Mouse (Mus musculus): ENCODE measurements around the gene Sncb. TPM values are rescaled to one million over a fixed set of nuclear protein-coding genes. Genes with fewer than 3 reads are reported as not detected.

The Sncb gene
- polyA plus RNA-seq, 1 experiment from 2014 or later, result not detected

DNA sequence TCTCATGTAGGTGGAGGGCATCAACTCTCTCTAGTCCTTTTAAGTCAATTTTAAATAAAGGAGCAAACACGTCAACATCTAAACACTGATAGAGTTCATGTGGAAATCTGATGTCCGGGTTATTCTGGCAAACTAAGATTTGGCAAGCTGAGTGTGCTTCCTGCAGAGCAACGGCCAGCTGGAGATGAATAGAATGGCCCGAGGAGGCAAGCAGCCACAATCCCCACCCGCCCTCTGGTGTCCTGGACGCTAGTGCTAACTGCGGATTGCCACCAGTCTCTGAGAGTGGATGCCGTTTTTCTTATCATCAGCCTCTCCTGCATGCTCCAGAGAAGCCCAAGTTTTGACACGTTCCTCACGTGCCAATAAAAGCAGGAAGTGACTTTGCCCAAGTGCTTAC lies 19.5 kb downstream of the Sncb start:
- Histone ChIP-seq H3K79me2 (ENCODE audit: inconsistent target) (no peaks in the 10 kb centered on the region), H3K27ac (no peak overlapping the region), H3K36me3 (ENCODE audit: inconsistent target) (no peaks in the 10 kb centered on the region), H3K4me3 (ENCODE audit: inconsistent target) (no peak overlapping the region)
- WGBS (ENCODE audit: missing documents), result 44% methylated on average over 10 of the region's 10 CpGs

DNA sequence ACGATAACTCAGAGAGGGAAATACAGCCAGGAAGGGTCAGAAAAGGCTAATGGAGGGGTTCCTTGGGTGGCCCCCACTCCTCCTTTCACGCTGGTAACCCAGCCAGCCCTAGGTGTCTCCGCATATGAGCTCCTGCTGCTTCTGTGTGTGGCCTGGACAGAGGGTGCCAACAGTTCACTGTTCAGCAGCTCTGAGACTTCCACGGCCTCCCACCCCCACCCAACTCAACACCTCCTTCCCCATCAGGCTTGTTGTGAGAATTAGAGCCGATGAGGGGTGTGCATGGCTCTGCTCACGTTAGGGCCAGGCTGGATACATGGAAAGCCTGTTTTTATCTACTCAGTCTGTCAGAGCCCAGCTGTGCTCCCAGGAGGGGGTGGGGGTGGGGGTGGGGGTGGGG lies 20.3 kb downstream of the Sncb start:
- Histone ChIP-seq H3K79me2 (ENCODE audit: inconsistent target) (no peaks in the 10 kb centered on the region), H3K4me3 (ENCODE audit: inconsistent target) (no peak overlapping the region), H3K27ac (no peak overlapping the region), H3K36me3 (ENCODE audit: inconsistent target) (no peaks in the 10 kb centered on the region)
- WGBS (ENCODE audit: missing documents), result 36% methylated on average over 6 of the region's 6 CpGs

DNA sequence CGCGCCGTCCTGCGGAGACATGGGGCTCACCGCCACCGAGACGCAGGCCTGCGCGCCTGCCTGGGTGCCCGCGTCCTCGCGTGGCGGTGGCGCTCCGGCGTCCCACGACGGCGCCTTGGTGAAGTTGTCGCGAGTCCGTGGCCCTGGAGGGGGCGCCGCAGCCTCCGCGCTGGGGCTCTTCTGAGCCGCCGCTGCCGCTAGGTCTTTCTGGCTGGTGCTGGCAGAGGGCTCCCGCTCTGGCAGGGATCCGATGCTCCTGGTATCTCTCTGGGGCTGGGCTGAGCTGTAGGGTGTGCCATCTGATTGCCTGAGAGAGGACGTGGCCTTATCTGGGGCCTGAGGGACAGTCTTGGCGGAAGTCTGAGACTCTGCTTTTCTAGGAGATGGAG lies 28.2 kb downstream of the Sncb start:
- no peak overlapping the region for H3K4me3 ChIP-seq (ENCODE audit: inconsistent target)
- no peaks in the 10 kb centered on the region for H3K36me3 ChIP-seq (ENCODE audit: inconsistent target)
- no peaks in the 10 kb centered on the region for H3K79me2 ChIP-seq (ENCODE audit: inconsistent target)
- WGBS (ENCODE audit: missing documents), result 7% methylated on average over 24 of the region's 34 CpGs
- H3K27ac ChIP-seq, result no peak overlapping the region

DNA sequence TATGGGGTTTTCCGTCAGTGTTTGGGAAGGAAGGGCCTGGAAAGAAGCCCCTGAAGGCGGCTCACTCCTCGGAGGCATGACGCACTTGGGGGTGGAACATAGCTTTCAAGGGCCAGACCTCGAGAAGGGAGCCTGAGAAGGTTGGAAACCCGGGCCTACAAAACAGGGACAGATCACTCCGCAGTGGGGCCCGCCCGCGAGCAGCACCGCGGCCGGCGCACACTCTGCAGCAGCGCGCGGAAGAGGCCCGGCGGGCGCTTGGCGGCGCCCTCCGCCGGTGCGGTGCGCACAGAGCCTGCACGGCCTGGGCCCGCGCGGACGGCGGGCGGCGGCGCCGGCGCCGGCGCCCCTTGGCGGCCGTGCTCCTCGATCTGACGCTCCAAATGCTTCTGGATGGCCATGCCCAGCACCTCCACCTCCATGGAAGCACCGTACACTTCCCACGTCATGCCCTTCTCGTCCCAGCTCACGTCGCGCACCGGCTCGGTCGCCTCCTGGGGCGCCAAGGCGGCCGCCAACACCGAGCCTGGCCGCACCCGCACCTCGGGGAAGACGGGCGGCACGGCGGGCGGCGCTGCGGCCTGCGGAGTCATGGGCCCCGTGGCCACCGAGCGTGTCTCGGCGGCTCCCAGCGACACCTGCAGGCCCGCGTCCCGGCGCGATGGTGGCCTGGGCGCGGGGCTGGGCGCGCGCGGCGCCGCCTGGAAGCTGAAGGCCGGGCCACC lies 28.7 kb downstream of the Sncb start:
- no peaks in the 10 kb centered on the region for H3K79me2 ChIP-seq (ENCODE audit: inconsistent target)
- H3K36me3 ChIP-seq (ENCODE audit: inconsistent target), result no peaks in the 10 kb centered on the region
- 5% methylated on average over 67 of the region's 87 CpGs for WGBS (ENCODE audit: missing documents)

DNA sequence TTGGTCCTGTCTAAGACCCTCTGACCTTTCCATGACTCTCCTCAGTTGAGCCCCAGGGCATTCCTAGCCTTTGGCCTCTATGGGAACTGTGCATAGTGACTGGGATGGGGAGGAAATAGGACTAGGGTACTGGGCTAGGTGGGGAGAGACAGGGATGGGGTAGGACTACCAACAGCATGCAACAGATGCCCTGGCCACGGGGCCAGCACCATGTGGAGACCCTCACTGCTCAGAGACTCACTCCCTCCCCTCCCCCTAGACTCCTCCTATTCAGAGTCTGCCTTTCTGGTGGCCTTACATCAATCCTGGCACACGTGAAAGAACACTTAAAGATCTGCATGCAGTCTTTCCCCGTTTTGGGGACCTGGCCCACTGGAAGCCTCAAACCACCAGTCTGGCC lies 29.5 kb downstream of the Sncb start:
- H3K4me3 ChIP-seq (ENCODE audit: inconsistent target), result no peak overlapping the region

More for the DNA sequence above, 28.7 kb downstream of the Sncb start:
- Histone ChIP-seq H3K4me3 (ENCODE audit: inconsistent target) (no peak overlapping the region), H3K27ac (no peak overlapping the region)

DNA sequence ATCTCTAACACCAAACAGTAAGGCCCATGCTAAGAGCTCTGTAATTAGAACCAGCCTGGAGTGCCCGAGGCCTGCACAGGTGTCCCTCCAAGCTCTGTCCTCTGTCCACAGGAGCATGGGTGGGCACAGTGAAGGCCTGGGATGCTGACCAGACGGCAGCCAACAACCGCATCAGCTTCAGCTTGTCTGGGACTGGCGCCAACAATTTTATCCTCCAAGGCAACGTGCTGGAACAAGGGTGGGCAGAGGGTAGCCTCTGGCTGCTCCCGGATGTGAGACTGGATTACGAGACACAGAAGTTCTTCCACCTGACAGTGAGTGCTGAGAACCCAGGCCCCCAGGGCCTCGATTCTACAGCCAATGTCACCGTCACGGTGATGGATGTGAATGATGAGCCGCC lies 40.3 kb downstream of the Sncb start:
- no peaks in the 10 kb centered on the region for H3K79me2 ChIP-seq (ENCODE audit: inconsistent target)
- no peaks in the 10 kb centered on the region for H3K36me3 ChIP-seq (ENCODE audit: inconsistent target)
- 80% methylated on average over 11 of the region's 11 CpGs for WGBS (ENCODE audit: missing documents)
- H3K4me3 ChIP-seq (ENCODE audit: inconsistent target), result no peak overlapping the region
- no peak overlapping the region for H3K27ac ChIP-seq

More for the DNA sequence above, 29.5 kb downstream of the Sncb start:
- Histone ChIP-seq H3K79me2 (ENCODE audit: inconsistent target) (no peaks in the 10 kb centered on the region), H3K27ac (no peak overlapping the region), H3K36me3 (ENCODE audit: inconsistent target) (no peaks in the 10 kb centered on the region)
- 28% methylated on average over 3 of the region's 3 CpGs for WGBS (ENCODE audit: missing documents)

DNA sequence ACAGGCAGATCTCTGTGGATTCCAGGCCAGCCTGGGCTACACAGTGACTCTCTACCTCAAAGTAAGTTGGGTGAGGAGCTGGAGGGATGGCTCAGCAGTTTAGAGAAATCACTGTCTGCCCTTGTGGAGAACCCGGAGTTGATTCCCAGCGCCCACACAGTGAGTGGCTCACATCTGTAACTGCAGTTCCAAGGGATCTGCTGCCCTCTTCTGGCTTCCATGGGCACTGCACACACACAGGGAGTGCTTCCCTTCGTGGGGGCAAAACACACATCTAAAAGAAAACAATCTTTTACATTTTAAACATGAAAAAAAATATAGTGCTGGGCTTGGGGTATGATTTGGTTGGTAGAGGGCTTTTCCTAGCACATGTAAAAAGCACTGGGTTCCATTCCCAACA lies 43.3 kb downstream of the Sncb start:
- Histone ChIP-seq H3K36me3 (ENCODE audit: inconsistent target) (no peaks in the 10 kb centered on the region), H3K4me3 (ENCODE audit: inconsistent target) (no peak overlapping the region), H3K79me2 (ENCODE audit: inconsistent target) (no peaks in the 10 kb centered on the region), H3K27ac (no peak overlapping the region)
- 94% methylated on average over 3 of the region's 3 CpGs for WGBS (ENCODE audit: missing documents)

DNA sequence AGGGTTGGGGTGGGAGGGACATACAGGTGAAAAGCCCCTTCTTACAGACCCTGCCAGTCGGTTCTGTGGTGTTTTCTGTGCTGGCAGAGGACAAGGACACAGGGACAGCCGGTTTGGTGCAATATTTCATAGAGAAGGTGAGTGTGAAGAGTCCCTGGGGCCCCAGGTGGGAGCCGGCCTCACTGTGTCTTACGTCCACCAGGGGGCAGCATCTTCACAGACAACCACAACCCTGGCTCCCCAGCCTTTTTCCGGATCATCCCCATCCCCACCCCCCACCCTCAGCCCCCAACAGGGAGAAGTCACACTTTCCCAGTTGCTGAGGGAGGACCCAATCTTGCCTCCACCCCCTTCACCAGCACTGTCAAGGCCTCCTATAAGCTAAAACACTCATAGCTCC lies 49.5 kb downstream of the Sncb start:
- H3K79me2 ChIP-seq (ENCODE audit: inconsistent target), result no peaks in the 10 kb centered on the region
- no peaks in the 10 kb centered on the region for H3K36me3 ChIP-seq (ENCODE audit: inconsistent target)
- H3K4me3 ChIP-seq (ENCODE audit: inconsistent target), result no peak overlapping the region
- WGBS (ENCODE audit: missing documents), result 2% methylated on average over 5 of the region's 5 CpGs
- no peak overlapping the region for H3K27ac ChIP-seq

DNA sequence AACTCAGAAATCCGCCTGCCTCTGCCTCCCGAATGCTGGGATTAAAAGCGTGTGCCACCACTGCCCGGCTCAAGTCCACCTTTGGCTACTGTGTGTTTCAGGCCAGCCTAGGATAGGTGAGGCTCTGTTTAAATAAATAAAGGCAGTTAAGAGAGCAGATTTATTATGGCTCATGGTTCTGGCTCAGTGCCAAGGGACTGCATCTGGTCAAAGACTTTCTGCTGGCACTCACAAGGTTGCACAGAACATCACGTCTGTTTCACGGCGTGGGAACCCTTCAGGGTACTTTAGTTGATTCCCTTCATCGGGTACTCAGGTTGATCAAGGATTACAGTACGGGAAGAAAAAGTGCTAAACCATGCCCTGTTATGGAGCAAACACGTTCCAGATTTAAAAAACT lies 51.4 kb downstream of the Sncb start:
- no peak overlapping the region for H3K4me3 ChIP-seq (ENCODE audit: inconsistent target)
- H3K79me2 ChIP-seq (ENCODE audit: inconsistent target), result no peaks in the 10 kb centered on the region
- H3K36me3 ChIP-seq (ENCODE audit: inconsistent target), result no peaks in the 10 kb centered on the region
- WGBS (ENCODE audit: missing documents), result 82% methylated on average over 10 of the region's 10 CpGs
- H3K27ac ChIP-seq, result no peak overlapping the region

DNA sequence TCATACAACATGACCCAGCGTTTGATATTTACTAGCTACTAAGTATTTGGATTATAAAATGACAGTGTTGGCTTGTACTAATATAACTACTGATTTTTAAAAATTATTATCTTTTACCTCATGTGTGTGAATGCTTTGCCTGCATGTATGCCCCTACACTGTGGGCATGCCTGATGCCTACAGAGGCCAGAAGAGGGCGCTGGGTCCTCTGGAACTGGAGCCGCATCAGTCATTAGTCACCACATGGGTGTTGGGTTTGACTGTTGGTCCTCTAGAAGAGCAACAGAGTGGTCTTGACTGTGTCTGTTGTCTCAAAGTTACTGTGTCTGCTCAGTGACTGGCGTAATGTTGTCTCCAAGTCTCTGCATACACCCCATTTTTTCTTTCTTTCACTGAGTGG lies 52.0 kb downstream of the Sncb start:
- no peak overlapping the region for H3K4me3 ChIP-seq (ENCODE audit: inconsistent target)
- no peaks in the 10 kb centered on the region for H3K36me3 ChIP-seq (ENCODE audit: inconsistent target)
- no peaks in the 10 kb centered on the region for H3K79me2 ChIP-seq (ENCODE audit: inconsistent target)
- 35% methylated on average over 3 of the region's 4 CpGs for WGBS (ENCODE audit: missing documents)
- H3K27ac ChIP-seq, result no peak overlapping the region

DNA sequence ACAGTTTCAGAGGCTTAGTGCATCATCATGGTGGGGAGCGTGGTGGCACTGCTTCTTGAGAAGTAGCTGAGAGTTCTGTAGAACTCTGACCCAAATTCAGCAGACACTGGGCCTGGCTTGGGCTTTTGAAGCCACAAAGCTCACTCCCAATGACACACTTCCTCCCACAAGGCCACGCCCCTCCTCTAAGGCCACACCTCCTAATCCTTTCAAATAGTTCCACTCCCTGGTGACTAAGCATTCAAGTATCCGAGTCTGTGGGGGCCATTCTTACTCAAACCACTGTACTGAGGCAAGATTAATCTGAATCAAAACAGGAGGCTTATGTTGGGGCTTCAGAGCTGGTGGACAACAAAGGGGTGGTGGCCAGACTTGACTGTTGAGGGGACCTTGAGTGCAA lies 55.5 kb downstream of the Sncb start:
- Histone ChIP-seq H3K79me2 (ENCODE audit: inconsistent target) (no peaks in the 10 kb centered on the region), H3K27ac (no peak overlapping the region), H3K4me3 (ENCODE audit: inconsistent target) (no peak overlapping the region), H3K36me3 (ENCODE audit: inconsistent target) (no peaks in the 10 kb centered on the region)
- WGBS (ENCODE audit: missing documents), result 86% methylated on average over 3 of the region's 3 CpGs

Other genes with a start within 250 kb of the Sncb start
- gene 4833439L19Rik, start 201.2 kb downstream of the Sncb start, polyA plus RNA-seq (2018), result 57.4 to 59.9 TPM (median 57.6 TPM) in 3 replicates
- gene Arl10, start 191.6 kb downstream of the Sncb start, polyA plus RNA-seq (2018), result 9.2 to 23.9 TPM (median 19.0 TPM) in 3 replicates
- gene Nop16, start 176.5 kb downstream of the Sncb start, polyA plus RNA-seq (2018), result 17.0 to 43.5 TPM (median 34.3 TPM) in 3 replicates
- 73.7 to 134 TPM (median 97.0 TPM) in 3 replicates for gene Higd2a, start 176.4 kb downstream of the Sncb start, polyA plus RNA-seq (2018)
- 24.7 to 63.7 TPM (median 59.0 TPM) in 3 replicates for gene Cltb, start 155.3 kb downstream of the Sncb start, polyA plus RNA-seq (2018)
- gene Faf2, start 144.8 kb downstream of the Sncb start, polyA plus RNA-seq (2018), result 29.7 to 65.4 TPM (median 34.7 TPM) in 3 replicates
- gene Rnf44, start 72.7 kb downstream of the Sncb start, polyA plus RNA-seq (2018), result 62.2 to 71.1 TPM (median 68.0 TPM) in 3 replicates
- not detected in 3 replicates for gene Cdhr2, start 65.1 kb downstream of the Sncb start, polyA plus RNA-seq (2018)
- not detected in 3 replicates for gene Gprin1, start 16.7 kb downstream of the Sncb start, polyA plus RNA-seq (2018)
- not detected in 3 replicates for gene Eif4e1b, start 17.4 kb upstream of the Sncb start, polyA plus RNA-seq (2018)
- gene Tspan17, start 22.8 kb upstream of the Sncb start, polyA plus RNA-seq (2018), result 17.2 to 33.2 TPM (median 27.1 TPM) in 3 replicates
- 0.41 to 1.7 TPM (median 0.75 TPM) in 3 replicates for gene Unc5a, start 182.8 kb upstream of the Sncb start, polyA plus RNA-seq (2018)

Measured in macrophage (primary cell).